Mouse (Mus musculus) intestine, embryonic 16.5 days (tissue): ENCODE measurements around the gene Esrrg. TPM values are rescaled to one million over a fixed set of nuclear protein-coding genes. Genes with fewer than 3 reads are reported as not detected.

Source experiments
- ATAC-seq: fragments of 200-750 bp; cut with Nextera tagmentation; 2 replicates; pipeline ENCODE4 v1.8.0; 2017; ENCODE audit warnings: moderate TSS enrichment, moderate library complexity
- H3K27ac ChIP-seq: fragments of 300-500 bp; sonication (generic); 2 replicates; pipeline ENCODE4 v1.5.1; 2014; ENCODE audit warnings: mild to moderate bottlenecking, low read length
- H3K27me3 ChIP-seq: fragments of 300-500 bp; sonication (generic); replicated peaks from 2 replicates; pipeline ENCODE4 v1.6.1; 2014; ENCODE audit warnings: low read length, control low read depth, mixed read lengths; ENCODE audit not compliant: control insufficient read depth, insufficient read depth
- H3K36me3 ChIP-seq: fragments of 300-500 bp; sonication (generic); 2 replicates; pipeline ENCODE4 v1.6.1; 2014; ENCODE audit warnings: low read length, control low read depth; ENCODE audit not compliant: control insufficient read depth, insufficient read depth
- H3K4me1 ChIP-seq: fragments of 300-500 bp; sonication (generic); 2 replicates; pipeline ENCODE4 v1.6.1; 2014; ENCODE audit warnings: low read length, control low read depth, mixed read lengths; ENCODE audit not compliant: control insufficient read depth, insufficient read depth
- H3K4me2 ChIP-seq: fragments of 300-500 bp; sonication (generic); 2 replicates; pipeline ENCODE4 v1.6.1; 2014; ENCODE audit warnings: low read depth, low read length, control low read depth
- H3K4me3 ChIP-seq: fragments of 300-500 bp; sonication (generic); 2 replicates; pipeline ENCODE4 v1.5.1; 2014; ENCODE audit warnings: mild to moderate bottlenecking, low read length
- H3K9ac ChIP-seq: fragments of 300-500 bp; sonication (generic); 2 replicates; pipeline ENCODE4 v1.6.1; 2014; ENCODE audit warnings: low read depth, low read length
- H3K9me3 ChIP-seq: fragments of 300-500 bp; sonication (generic); 2 replicates; pipeline ENCODE4 v1.6.1; 2016; ENCODE audit warnings: low read length, control low read depth; ENCODE audit not compliant: control insufficient read depth
- WGBS: fragments of 180-500 bp; shearing (Covaris S2); extraction: QIAGEN DNeasy Blood & Tissue Kit; methylation state at CpG from one replicate; pipeline ENCODE4 v1.1.7; 2014; 5-methylcytosine and 5-hydroxymethylcytosine counted together
- polyA plus RNA-seq: library from polyadenylated mRNA; unstranded; fragments of >200 nt; fragmentation: Nextera tagmentation; extraction: Ambion mirVana; gene quantifications from 2 replicates; pipeline ENCODE4 v1.2.1, GENCODE M21; 2015

The Esrrg gene
- polyA plus RNA-seq, 1 experiment from 2014 or later = 3.6 TPM

- no peak for ATAC-seq
- 63% methylated on average over 1 of the region's 1 CpGs for WGBS
- H3K36me3 ChIP-seq = no peaks in the 10 kb centered on the region
- H3K27me3 ChIP-seq = no peaks in the 10 kb centered on the region
- no peak overlapping the region for H3K4me3 ChIP-seq
- H3K4me2 ChIP-seq = no peak overlapping the region
- no peaks in the 10 kb centered on the region for H3K4me1 ChIP-seq
- H3K9me3 ChIP-seq = no peaks in the 10 kb centered on the region
- H3K27ac ChIP-seq = no peak overlapping the region
- H3K9ac ChIP-seq = no peak overlapping the region
These were observed 402.3 kb downstream of the Esrrg start for GRCm38 (mm10) chr1:188010860-188011259.

GRCm38 (mm10) chr1:188014411-188014810 is 405.8 kb downstream of the Esrrg start:
- Histone ChIP-seq H3K27ac (no peak overlapping the region), H3K4me3 (no peak overlapping the region), H3K4me1 (no peaks in the 10 kb centered on the region), H3K27me3 (no peaks in the 10 kb centered on the region), H3K36me3 (no peaks in the 10 kb centered on the region), H3K9ac (no peak overlapping the region), H3K9me3 (no peaks in the 10 kb centered on the region), H3K4me2 (no peak overlapping the region)
- 77% methylated on average over 4 of the region's 4 CpGs for WGBS
- no peak for ATAC-seq

- no peak overlapping the region for H3K9ac ChIP-seq
- H3K4me3 ChIP-seq = no peak overlapping the region
- no peak overlapping the region for H3K4me2 ChIP-seq
- no peaks in the 10 kb centered on the region for H3K36me3 ChIP-seq
- H3K27ac ChIP-seq = no peak overlapping the region
- no peaks in the 10 kb centered on the region for H3K4me1 ChIP-seq
- no peaks in the 10 kb centered on the region for H3K9me3 ChIP-seq
- ATAC-seq = peak; percentile 64
- H3K27me3 ChIP-seq = no peaks in the 10 kb centered on the region
- 45% methylated on average over 14 of the region's 14 CpGs for WGBS
These were observed 409.6 kb downstream of the Esrrg start for GRCm38 (mm10) chr1:188017956-188018862.

GRCm38 (mm10) chr1:188029205-188029604 is 420.6 kb downstream of the Esrrg start:
- WGBS = 65% methylated on average over 8 of the region's 8 CpGs
- ATAC-seq = no peak

GRCm38 (mm10) chr1:188030116-188030515 is 421.5 kb downstream of the Esrrg start:
- Histone ChIP-seq H3K4me2 (no peak overlapping the region), H3K9me3 (no peaks in the 10 kb centered on the region), H3K27me3 (no peaks in the 10 kb centered on the region), H3K36me3 (no peaks in the 10 kb centered on the region), H3K4me3 (no peak overlapping the region), H3K9ac (no peak overlapping the region), H3K4me1 (no peaks in the 10 kb centered on the region), H3K27ac (no peak overlapping the region)
- ATAC-seq = no peak
- 52% methylated on average over 10 of the region's 10 CpGs for WGBS

More at GRCm38 (mm10) chr1:188029205-188029604, 420.6 kb downstream of the Esrrg start:
- no peaks in the 10 kb centered on the region for H3K4me1 ChIP-seq
- no peaks in the 10 kb centered on the region for H3K27me3 ChIP-seq
- H3K36me3 ChIP-seq = no peaks in the 10 kb centered on the region
- no peak overlapping the region for H3K27ac ChIP-seq
- H3K4me3 ChIP-seq = no peak overlapping the region
- no peak overlapping the region for H3K9ac ChIP-seq
- H3K4me2 ChIP-seq = no peak overlapping the region
- H3K9me3 ChIP-seq = no peaks in the 10 kb centered on the region

GRCm38 (mm10) chr1:188031276-188031675 is 422.7 kb downstream of the Esrrg start:
- Histone ChIP-seq H3K4me1 (no peaks in the 10 kb centered on the region), H3K9me3 (no peaks in the 10 kb centered on the region), H3K27ac (no peak overlapping the region), H3K4me3 (no peak overlapping the region), H3K27me3 (no peaks in the 10 kb centered on the region), H3K4me2 (no peak overlapping the region), H3K9ac (no peak overlapping the region), H3K36me3 (no peaks in the 10 kb centered on the region)
- no peak for ATAC-seq
- WGBS = 41% methylated on average over 4 of the region's 4 CpGs

- Histone ChIP-seq H3K4me1 (no peaks in the 10 kb centered on the region), H3K27ac (no peak overlapping the region), H3K4me3 (no peak overlapping the region), H3K4me2 (no peak overlapping the region), H3K9me3 (no peaks in the 10 kb centered on the region), H3K9ac (no peak overlapping the region), H3K27me3 (no peaks in the 10 kb centered on the region), H3K36me3 (no peaks in the 10 kb centered on the region)
- 53% methylated on average over 8 of the region's 8 CpGs for WGBS
- no peak for ATAC-seq
These were observed 427.4 kb downstream of the Esrrg start for GRCm38 (mm10) chr1:188035957-188036356.

- H3K4me2 ChIP-seq = no peak overlapping the region
- H3K4me1 ChIP-seq = no peaks in the 10 kb centered on the region
- H3K36me3 ChIP-seq = no peaks in the 10 kb centered on the region
- WGBS = 76% methylated on average over 6 of the region's 6 CpGs
- no peak overlapping the region for H3K4me3 ChIP-seq
- H3K27me3 ChIP-seq = no peaks in the 10 kb centered on the region
- no peak for ATAC-seq
- H3K27ac ChIP-seq = no peak overlapping the region
- no peak overlapping the region for H3K9ac ChIP-seq
- H3K9me3 ChIP-seq = 0 out of 2 replicates have a peak, but pooled peaks cover 3% of the 10 kb centered on the region
These were observed 438.1 kb downstream of the Esrrg start for GRCm38 (mm10) chr1:188046691-188047121.

GRCm38 (mm10) chr1:188047148-188047547 is 438.6 kb downstream of the Esrrg start:
- Histone ChIP-seq H3K9me3 (0 out of 2 replicates have a peak, but pooled peaks cover 3% of the 10 kb centered on the region), H3K9ac (no peak overlapping the region), H3K4me3 (no peak overlapping the region), H3K27me3 (no peaks in the 10 kb centered on the region), H3K4me2 (no peak overlapping the region), H3K4me1 (no peaks in the 10 kb centered on the region), H3K36me3 (no peaks in the 10 kb centered on the region), H3K27ac (no peak overlapping the region)
- WGBS = 70% methylated on average over 3 of the region's 3 CpGs
- ATAC-seq = no peak
